Mouse (Mus musculus): ENCODE results near the gene Rbm46.

- no peak for TF ChIP-seq POLR2A (IDR thresholded peaks at IDR 0.05; ENCODE audit: extremely low read depth, insufficient read depth, low read length)
- TF ChIP-seq CTCF (IDR thresholded peaks at IDR 0.05; ENCODE audit: low read depth, low read length): no peak
Measured at GRCm38 (mm10) chr3:82888842-82889241, 12.6 kb upstream of the Rbm46 start.
